Mouse (Mus musculus): Measurements from ENCODE around the gene Ppm1l. TPM values are rescaled to one million over a fixed set of nuclear protein-coding genes. Genes with fewer than 3 reads are reported as not detected.
"Not testable (repeated sequence)": the region's sequence is repeated elsewhere in the genome, so short reads cannot be mapped to it uniquely, and the experiment has no call there.

The Ppm1l gene
- total RNA-seq, 2 experiments from 2014 or later, result 31.5 to 39.7 TPM

DNA sequence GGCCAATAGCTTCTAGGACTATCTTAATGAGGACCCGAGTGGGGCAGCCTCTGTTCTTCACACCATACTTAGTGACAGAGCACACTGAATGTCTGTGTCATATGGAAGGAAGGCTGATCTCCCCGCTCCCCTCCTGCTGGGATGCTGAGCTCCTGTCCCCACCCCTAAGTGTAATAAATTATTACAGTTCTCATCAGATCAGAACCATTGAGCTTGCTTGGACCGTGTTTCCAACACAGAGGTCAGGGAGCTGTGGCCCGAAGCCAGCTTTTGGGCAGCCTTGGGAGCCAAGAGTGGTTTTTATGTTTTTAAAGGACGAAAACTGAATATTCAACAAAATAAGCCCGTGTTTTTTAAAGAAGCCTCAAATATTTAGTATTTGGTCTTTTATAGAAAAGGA lies 47.5 kb downstream of the Ppm1l start:
- no peak for DNase-seq (ENCODE audit: low spot score in 2 of 2)

- DNase-seq (ENCODE audit: low spot score in 2 of 2), result no peak
Observed at GRCm38 (mm10) chr3:69367916-69368315, 51.3 kb downstream of the Ppm1l start.

DNA sequence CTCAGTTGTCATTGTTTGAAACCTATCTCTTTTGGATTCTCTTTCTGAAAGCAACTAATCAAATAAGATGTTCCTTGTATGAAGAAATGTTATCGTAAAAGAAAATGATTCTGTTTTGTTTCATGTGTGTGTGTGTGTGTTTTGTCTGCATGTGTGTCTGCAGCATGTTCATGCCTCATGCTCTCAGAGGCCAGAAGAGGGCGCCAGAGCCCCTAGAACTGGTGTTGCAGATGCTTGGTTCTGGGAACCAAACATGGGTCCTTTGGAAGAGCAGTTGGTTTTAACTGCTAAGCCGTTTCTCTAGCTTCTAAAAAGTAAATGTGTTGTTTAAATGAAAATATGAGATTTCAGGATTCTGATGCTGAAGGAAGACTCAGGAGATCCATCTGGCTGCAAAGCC lies 56.1 kb downstream of the Ppm1l start:
- DNase-seq (ENCODE audit: low spot score in 2 of 2), result no peak

- no peak for DNase-seq (ENCODE audit: low spot score in 2 of 2)
Observed at GRCm38 (mm10) chr3:69373544-69374306, 57.1 kb downstream of the Ppm1l start.

DNA sequence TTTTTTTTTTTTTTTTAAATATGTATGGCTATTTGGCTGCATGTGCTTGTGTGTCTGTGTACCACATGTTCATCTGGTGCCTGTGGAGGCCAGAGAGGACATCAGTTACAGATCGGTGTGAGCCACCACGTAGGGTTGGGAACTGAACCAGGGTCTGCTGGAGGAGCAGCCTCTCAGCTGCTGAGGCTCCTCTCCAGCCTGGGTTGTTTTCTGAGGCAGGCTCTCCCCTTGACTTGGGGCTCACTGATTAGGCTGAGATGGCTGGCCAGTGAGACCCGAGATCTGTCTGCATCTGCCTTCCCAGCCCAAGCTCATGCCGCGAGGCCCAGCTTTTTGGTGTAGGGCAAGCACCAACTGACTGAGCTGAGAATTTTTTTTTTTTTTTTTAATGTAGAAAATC lies 57.9 kb downstream of the Ppm1l start:
- DNase-seq (ENCODE audit: low spot score in 2 of 2), result no peak

- no peak for DNase-seq (ENCODE audit: low spot score in 2 of 2)
Observed at GRCm38 (mm10) chr3:69374983-69375382, 58.3 kb downstream of the Ppm1l start.

- DNase-seq (ENCODE audit: low spot score in 2 of 2), result no peak
Observed at GRCm38 (mm10) chr3:69381213-69381612, 64.6 kb downstream of the Ppm1l start.

- DNase-seq (ENCODE audit: low spot score in 2 of 2), result not testable (repeated sequence)
Observed at GRCm38 (mm10) chr3:69391834-69392233, 75.2 kb downstream of the Ppm1l start.

- no peak for DNase-seq (ENCODE audit: low spot score in 2 of 2)
Observed at GRCm38 (mm10) chr3:69392298-69392697, 75.6 kb downstream of the Ppm1l start.

DNA sequence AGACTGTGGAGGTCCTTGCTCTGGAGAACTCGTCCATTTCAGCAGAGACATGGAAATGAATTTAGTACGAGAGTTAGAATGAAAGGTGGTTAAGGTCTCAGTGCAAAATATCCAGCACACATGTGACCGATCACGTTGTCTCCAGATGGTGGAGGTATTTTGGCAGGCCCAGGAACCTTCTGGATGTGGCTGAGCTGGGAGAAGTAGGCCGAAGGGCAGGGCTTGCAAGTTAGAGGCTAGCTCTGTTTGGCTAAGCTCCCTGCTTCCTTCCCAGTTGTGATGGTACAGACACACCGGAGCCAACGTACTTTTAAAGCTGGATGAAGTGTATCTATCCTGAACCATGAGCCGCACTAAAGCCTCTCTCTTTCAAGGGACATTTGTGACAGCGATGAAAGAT lies 76.4 kb downstream of the Ppm1l start:
- DNase-seq (ENCODE audit: low spot score in 2 of 2), result no peak

GRCm38 (mm10) chr3:69393991-69394390 lies 77.3 kb downstream of the Ppm1l start:
- DNase-seq (ENCODE audit: low spot score in 2 of 2), result no peak

DNA sequence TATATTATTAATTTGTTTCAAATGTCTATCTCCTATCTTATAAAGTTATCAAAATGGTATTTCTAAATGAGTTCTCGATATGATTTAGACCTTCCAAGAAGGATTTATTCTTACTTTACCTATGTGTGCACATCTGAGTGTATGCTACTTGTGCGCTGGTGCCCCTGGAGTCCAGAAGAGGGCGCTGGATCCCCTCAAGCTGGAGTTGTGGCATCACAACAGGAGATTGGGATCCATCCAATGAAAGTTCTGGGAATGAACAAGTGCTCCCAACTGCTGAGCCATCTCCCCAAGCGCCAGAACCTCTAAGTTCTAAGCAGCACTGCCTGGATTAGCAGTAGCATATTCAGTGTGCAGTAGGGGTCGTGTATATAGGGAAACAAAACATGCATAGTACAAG lies 78.4 kb downstream of the Ppm1l start:
- DNase-seq (ENCODE audit: low spot score in 2 of 2), result no peak

- DNase-seq (ENCODE audit: low spot score in 2 of 2), result no peak
Observed at GRCm38 (mm10) chr3:69397733-69398132, 81.1 kb downstream of the Ppm1l start.

DNA sequence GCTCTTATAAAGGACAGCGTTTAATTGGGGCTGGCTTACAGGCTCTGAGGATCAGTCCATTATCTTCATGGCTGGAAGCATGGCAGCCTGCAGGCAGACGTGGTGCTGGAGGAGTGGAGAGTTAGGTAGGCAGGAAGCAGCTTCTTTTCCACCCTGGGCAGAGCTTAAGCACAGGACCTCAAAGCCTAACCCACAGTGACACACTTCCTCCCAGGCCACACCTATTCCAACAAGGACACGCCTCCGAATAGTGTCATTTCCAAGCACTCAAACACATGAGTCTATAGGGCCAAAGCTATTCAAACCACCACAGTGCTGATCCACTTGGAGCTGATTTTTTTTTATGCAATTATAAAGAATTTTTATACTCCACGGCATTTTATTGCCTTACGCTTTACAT lies 82.7 kb downstream of the Ppm1l start:
- DNase-seq (ENCODE audit: low spot score in 2 of 2), result no peak

DNA sequence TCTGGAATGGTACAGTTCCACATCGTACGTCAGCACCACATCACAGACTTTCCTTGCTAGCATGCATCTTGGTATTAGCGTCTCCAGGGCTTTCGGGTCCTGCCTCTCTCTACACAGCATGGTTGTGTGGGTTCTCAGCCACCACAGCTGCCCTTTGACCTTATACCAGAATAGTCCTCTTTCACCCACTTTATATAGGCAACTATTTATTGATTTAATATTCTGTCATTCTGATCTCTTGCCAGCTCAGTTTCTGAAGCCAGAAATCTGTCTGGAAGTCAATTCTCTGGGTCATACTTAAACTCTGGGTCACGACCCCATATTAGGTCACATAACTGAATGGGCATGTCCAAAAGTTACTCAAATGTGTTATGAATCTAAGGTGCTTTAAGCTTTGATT lies 86.5 kb downstream of the Ppm1l start:
- DNase-seq (ENCODE audit: low spot score in 2 of 2), result no peak

- DNase-seq (ENCODE audit: low spot score in 2 of 2), result no peak
Observed at GRCm38 (mm10) chr3:69406210-69406895, 89.7 kb downstream of the Ppm1l start.

DNA sequence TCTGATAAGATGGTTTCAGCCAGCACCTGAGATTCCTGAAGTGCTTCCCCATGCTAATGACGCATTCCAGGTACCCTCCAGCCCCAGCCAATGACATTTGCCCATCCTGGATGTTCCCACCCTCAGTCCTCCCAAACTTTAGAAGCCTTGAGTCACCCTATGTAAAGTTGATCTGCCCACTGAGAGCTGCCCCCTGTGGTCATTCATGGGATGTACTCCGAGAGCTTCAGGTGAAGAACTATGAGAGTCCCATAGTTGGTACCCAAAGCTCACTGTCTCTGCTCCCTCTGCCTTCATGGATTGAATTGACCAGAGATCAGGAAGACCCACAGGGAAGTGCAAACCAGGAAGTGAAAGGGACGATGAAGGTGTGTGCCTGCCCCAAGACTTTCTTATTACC lies 91.4 kb downstream of the Ppm1l start:
- DNase-seq (ENCODE audit: low spot score in 2 of 2), result no peak

GRCm38 (mm10) chr3:69416112-69416511 lies 99.5 kb downstream of the Ppm1l start:
- no peak for DNase-seq (ENCODE audit: low spot score in 2 of 2)

GRCm38 (mm10) chr3:69422741-69423140 lies 106.1 kb downstream of the Ppm1l start:
- no peak for DNase-seq (ENCODE audit: low spot score in 2 of 2)

- no peak for DNase-seq (ENCODE audit: low spot score in 2 of 2)
Observed at GRCm38 (mm10) chr3:69423371-69423770, 106.7 kb downstream of the Ppm1l start.

- not testable (repeated sequence) for DNase-seq (ENCODE audit: low spot score in 2 of 2)
Observed at GRCm38 (mm10) chr3:69424781-69425180, 108.1 kb downstream of the Ppm1l start.

DNA sequence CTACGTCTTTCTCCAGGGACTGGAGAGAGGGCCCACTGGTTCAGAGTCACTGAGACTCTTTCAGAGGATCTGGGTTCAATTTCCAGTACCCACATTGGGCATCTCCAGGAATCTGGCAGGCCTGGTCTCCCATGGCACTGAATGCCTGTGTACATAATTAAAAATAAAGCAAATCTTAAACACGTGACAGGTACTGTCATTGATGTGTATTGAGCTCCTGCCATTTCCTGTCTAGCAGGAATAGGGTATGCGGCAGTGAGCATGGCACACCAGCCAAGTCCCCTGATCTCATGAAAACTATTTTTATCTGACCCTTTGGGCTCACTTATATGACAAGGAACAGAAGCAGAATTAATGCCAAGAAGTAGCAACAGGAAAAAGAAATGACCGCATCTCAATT lies 110.6 kb downstream of the Ppm1l start:
- DNase-seq (ENCODE audit: low spot score in 2 of 2), result no peak

DNA sequence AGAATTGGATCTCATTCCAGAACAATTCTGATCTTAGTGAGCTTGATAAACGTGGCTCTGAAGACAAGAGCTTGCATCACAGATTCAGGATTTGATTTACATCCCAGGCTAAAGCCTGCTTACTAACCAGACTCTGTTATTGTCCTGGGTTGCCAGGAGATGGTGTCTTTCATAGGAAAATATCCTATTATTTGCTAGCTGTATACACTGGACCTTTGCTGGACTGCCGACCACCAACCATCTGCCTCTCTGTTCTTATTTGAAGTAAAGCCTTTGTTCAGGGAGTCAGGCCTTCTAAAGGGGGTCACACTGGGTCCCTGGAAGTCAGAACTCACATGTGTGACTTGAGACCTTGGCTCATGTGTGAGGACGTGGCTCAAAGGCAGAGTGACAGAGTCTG lies 111.6 kb downstream of the Ppm1l start:
- no peak for DNase-seq (ENCODE audit: low spot score in 2 of 2)
